Mouse (Mus musculus): Measurements from ENCODE around the gene Plscr2.
A peak's percentile ranks its signal among the peaks of the same experiment; 100 is the strongest.

Plscr2 gene

DNA sequence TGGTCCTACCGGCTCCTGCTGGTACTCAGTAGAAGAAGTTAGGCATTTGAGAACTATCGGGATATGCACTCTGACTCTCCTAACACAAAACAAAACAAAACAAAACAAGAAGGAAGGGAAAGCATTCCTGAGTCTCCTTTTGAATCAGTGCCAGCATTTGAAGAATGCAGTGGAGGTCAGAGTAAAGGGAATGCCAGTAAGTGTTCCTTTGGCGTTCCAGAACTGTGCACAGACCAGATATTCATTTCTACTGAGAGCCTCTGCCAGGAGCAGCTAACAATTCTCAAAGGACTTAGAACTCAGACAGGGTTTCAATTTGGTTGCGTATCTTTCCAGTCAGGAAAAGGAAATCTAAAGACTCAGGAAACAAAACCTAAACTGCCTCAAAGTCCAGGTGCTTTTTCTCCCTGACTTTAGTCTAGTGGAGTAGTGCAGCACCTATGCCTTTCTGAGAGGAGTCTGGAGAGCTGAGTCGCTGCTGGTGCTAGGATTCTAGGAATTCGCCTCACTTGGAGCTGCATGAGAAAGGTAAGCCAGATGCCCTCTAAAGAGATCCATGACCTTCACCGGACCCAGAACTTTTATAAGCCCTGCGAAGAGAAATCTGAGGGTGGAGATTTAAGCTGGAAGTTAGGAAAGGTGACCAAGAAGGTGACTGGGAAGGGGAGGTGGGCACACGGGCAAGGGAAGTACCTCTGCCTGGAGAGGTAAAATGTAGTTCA is at the start of gene Plscr2:
Plscr2 (plus strand) TSS at position 117 of the 722 bp plus-strand sequence.
- DNase-seq (ENCODE audit: low spot score in 2 of 2): no peak

DNA sequence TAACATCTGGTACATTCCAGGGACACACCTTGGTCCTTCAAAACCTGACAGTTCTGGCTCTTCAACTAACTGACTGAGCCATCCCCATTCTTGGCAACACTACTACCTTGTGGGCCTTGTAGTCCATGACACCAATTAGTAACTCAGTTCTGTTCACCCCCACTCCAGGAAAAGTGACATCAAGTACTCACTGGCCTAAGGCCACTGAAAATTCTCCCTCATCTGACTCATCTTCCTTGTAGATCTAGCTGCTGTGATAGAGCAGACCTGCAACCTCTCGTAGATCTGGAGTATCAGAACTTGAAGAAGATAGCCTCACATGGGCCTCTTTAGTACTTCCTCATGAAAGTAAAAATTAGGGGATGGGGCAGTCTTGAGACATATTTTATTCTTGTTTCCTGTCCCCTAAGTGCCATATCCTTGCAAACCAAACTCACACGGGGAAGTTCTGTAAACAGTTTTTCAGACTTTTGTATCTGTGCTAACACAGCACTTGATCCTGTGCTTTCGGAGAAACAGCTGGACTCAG is 49.2 kb upstream of the Plscr2 start:
- no peak for DNase-seq (ENCODE audit: low spot score in 2 of 2)

DNA sequence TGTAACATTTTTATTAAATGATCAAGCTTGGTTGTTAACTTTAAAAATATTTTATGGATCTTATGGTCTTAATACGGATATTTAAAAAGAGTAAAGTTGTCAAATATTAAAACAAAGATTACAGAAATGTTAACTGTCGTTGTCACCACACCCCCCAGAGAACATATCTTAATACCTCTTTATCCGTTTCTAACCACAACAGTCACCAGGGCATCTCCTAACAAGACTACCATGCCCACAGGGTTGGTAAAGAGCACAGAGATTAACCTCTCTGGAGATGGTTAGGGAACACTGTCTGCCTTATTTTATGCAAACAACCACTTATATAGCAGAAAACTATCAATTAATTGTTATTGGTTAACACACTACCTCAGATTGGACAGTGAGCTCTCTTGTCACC is 48.6 kb upstream of the Plscr2 start:
- no peak for DNase-seq (ENCODE audit: low spot score in 2 of 2)

DNA sequence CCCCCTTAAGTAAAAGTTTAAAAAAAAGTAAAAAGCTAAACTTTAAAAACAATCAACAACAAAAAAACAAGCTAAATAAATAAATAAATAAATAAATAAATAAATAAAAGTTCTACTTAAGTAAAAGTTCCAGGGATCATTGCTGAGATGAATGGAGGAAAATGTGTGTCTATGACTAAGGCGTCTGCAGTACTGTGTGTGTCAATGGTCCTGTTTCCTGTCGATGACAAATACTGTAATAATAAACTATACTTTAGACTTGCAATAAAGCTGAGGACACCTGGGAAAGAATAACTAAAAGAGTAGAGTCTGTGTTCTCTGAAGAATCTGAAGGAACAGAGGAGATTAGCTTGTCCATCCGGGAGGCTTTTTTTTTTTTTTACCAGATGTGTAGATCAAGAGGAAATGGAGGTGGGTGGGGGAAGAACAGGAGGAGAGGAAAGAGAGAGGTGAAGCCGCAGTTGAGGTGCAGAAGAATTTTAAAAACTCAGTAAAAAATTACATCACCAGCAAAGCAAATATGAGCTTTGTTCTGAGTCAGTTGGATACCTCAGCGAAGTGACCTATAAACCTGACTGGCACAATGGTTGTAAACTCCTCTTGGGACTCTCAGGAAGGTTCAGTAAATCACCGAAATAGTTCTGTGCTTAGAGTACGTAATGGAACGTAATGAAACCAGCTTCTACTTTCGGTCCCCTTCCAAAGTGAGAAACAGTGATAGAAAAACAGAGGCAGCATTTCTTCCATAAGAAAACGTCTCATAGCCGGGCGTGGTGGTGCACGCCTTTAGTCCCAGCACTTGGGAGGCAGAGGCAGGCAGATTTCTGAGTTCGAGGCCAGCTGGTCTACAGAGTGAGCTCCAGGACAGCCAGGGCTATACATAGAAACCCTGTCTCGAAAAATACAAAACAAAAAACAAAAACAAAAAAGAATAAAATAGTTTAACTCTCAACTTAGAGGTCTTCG is 46.3 kb upstream of the Plscr2 start:
- DNase-seq (ENCODE audit: low spot score in 2 of 2): no peak

DNA sequence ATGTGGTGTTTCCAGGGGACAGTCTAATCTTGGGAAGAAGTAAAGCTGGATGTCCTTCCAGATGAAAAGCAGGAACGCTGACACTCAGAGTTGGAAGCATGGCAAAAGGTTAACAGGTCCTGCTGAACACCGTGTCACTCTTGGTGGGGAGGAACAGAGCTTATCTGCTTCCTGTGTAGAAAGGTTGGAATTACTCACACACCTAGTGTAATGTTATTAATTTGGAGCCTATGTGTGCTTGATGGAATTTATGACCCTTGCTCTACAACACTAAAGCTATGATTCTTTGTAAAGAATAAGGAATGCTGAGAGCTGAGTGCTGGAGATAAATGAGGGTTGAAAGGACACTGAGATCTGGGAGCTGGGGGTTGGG is 45.6 kb upstream of the Plscr2 start:
- no peak for DNase-seq (ENCODE audit: low spot score in 2 of 2)

- DNase-seq (ENCODE audit: low spot score in 2 of 2): no peak
Measured at GRCm38 (mm10) chr9:92234901-92235458, 40.4 kb upstream of the Plscr2 start.

DNA sequence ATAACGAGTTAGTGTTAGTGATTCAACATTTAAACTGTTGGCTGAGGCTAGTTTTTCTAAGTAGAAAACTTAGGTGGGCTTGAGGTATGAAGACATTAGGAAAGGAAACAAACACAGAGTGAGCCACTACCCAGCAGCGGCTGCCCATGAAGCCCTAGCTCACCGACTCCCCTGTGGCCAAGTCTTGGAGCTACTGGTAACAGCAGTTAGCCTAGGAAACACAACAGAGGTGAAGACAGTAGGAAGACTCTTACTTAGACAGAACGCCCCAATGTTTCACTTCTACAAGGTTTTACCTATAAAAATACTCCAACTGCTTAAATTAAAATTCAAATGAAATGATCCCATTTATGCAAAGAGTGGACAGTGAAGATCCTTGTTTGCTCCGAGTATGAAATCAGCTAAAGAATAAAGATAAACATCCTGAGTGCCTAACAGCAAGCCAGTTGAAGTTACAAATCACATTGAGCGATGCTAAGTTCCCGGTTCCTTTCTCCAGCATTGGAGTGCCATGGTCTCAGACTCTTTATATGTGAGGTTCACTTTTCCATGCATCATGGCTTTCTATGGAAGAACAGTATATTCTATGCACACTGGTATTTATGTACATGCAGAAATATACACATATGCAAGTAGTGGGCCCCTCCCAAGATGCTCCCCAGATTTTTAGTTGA is 26.5 kb upstream of the Plscr2 start:
- DNase-seq (ENCODE audit: low spot score in 2 of 2): no peak

GRCm38 (mm10) chr9:92249447-92249852 is 26.0 kb upstream of the Plscr2 start, which contains the start of gene Plscr1:
Plscr1 (plus strand) TSS chr9:92249750.
- no peak for DNase-seq (ENCODE audit: low spot score in 2 of 2)

- peak in 1 of 2 experiments; percentile 9 for DNase-seq (ENCODE audit: low spot score in 2 of 2)
Measured at GRCm38 (mm10) chr9:92249987-92250772, 25.2 kb upstream of the Plscr2 start.

- no peak for DNase-seq (ENCODE audit: low spot score in 2 of 2)
Measured at GRCm38 (mm10) chr9:92252718-92253117, 22.7 kb upstream of the Plscr2 start.

DNA sequence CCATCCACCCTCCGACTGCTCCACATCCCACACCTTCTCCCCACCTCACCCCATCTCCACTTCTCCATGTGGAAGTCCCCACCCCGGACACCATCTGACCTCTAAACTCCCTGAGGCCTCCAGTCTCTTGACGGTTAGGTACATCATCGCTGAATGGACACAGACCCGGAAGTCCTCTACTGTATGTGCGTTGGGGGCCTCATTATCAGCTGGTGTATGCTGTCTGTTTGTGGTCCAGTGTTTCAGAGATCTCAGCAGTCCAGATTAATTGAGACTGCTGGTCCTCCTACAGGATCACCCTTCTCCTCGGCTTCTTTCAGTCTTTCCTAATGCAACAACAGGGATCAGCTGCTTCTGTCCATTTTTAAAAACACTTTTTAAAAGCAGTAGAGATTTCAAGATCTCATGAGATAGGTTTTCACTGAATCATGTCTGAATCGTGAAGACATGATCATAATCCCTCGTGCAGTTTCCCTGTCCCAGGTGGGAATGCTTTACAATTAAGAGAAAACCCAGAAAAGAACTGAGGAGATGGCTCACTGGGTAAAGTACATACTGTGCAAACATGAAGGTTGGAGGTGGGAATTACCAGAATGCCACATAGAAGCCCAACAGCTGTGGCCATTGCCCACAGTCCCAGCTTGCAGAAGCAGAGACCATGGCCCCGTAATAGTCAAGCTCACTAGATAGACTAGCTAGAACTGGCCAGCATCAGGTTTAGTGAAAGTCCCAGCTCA is 21.6 kb upstream of the Plscr2 start:
- no peak for DNase-seq (ENCODE audit: low spot score in 2 of 2)

DNA sequence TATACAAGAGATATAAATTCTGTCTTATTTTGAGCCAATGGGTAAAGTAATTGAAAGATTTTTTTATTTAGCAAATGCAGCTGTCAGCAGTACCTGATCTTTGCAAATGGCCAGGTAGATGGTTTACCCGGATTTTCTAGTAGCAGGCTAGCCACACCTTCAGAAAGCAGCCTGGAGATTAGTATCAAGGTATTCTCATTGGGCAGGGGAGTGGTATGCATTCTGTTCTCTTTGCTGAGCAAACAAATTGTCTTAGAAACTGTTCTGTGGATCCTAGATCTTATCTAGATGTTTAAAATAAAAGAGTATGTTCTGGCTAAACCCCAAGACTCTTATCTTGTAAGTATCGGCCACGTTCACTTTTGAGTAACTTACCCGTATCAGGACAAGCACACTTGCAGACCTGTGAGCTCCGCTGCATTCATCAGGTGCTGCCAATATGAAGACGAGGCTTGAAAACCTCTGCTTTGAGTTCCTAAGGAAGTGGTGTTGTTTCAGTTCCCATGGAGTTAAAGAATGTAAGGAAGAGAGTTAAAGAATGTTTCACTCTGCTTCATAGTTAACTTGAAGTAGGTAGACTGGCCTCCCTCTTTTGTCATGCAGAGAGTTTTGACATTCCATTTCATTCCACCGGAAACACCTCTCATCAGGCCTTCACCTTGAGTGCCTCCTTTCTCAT is 14.8 kb upstream of the Plscr2 start:
- DNase-seq (ENCODE audit: low spot score in 2 of 2): no peak

DNA sequence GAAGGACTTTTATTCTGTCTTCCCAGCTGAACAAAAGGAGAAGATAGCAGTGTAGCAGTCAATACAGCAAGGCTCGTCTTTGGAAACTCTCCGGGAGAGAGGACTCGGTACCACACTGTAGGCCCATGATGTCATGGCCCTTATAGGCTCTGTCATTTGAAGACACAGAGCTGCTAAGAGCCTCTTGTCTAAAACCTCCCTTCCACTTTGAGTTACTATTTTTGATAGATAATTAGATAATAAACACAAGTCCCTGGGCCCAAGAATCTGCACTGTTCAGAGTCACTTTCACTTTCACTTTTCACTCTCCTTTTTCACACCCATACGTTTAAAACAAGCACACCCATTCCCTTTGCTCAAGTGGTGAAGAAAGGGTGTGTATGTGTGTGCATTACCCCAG is 9.7 kb upstream of the Plscr2 start:
- no peak for DNase-seq (ENCODE audit: low spot score in 2 of 2)

DNA sequence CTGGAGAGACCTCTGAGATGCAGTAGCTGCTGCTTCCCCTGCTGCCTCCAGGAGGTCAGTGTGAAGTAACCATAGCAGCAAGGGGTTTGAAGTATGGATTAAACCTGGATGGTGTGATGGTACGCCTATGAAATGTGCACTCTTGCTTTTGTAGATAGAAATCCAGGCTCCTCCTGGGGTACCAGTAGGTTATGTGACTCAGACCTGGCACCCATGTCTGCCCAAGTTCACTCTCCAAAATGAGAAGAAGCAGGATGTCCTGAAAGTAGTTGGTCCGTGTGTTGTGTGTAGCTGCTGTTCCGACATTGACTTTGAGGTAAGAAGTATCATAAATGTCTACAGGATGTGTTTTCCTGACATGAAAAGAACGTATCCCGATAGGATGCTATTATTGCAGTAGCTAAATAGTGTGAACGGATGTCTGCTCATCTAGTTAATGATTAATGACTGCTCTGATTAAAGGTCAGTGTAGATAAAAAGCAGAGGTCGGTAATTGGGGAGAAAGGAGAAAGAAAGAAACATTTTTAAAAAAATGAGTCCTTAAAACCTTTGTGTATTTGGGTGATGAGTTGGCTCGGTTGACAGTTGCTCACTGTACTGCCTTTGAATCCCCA is 8.7 kb upstream of the Plscr2 start:
- DNase-seq (ENCODE audit: low spot score in 2 of 2): no peak

- DNase-seq (ENCODE audit: low spot score in 2 of 2): no peak
Measured at GRCm38 (mm10) chr9:92267732-92268131, 7.7 kb upstream of the Plscr2 start.

GRCm38 (mm10) chr9:92269829-92270404 is 5.5 kb upstream of the Plscr2 start:
- DNase-seq (ENCODE audit: low spot score in 2 of 2): no peak

- no peak for DNase-seq (ENCODE audit: low spot score in 2 of 2)
Measured at GRCm38 (mm10) chr9:92270927-92271326, 4.5 kb upstream of the Plscr2 start.

GRCm38 (mm10) chr9:92272650-92273049 is 2.8 kb upstream of the Plscr2 start:
- DNase-seq (ENCODE audit: low spot score in 2 of 2): no peak

DNA sequence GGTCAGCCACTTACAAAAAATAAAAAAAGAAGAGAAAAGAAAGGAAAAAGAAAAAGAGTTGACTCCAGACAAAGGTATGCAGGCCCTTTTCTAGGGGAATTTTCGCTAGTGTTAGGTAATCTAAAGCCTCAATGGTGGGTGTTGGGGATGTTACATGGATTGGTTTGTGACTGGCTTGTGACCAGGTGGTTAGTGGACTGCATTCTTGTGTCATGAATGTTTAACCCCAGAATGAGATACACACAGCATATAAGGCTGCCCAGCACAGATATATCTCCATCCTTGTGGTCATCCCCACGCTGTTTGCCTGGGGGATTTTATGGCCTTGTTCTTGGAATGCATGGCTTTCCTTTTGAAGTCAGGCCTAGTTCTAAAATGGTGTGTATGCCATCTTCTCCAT is 2.1 kb upstream of the Plscr2 start:
- no peak for DNase-seq (ENCODE audit: low spot score in 2 of 2)
